Mouse (Mus musculus): ENCODE results near the gene Tmigd1.

DNA sequence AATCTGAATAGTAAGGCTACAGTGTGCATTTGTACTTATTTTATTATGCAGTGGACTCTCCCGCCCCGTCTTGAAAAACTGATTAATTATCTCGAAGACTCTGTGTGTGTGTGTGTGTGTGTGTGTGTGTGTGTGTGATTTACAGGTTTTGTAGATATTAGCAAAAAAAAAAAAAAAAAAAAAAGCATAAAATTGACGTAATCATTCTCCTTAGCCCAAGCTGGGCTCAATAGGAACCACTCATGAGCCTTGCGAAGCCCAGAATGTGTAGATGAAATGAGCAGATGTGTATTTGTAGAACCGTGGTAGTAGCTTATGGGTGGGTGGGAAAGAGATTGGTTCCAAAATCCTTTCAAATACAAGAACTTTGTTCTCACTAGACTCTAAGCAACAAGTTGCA is 42.9 kb downstream of the Tmigd1 start:
- TF ChIP-seq CTCF (IDR thresholded peaks at IDR 0.05; ENCODE audit: low read depth), result no peak
- TF ChIP-seq EP300 (optimal IDR thresholded peaks at IDR 0.05), result no peak

All from stomach, postnatal 0 days (tissue).